Mouse (Mus musculus): Measurements from ENCODE around the gene Arhgap9.

DNA sequence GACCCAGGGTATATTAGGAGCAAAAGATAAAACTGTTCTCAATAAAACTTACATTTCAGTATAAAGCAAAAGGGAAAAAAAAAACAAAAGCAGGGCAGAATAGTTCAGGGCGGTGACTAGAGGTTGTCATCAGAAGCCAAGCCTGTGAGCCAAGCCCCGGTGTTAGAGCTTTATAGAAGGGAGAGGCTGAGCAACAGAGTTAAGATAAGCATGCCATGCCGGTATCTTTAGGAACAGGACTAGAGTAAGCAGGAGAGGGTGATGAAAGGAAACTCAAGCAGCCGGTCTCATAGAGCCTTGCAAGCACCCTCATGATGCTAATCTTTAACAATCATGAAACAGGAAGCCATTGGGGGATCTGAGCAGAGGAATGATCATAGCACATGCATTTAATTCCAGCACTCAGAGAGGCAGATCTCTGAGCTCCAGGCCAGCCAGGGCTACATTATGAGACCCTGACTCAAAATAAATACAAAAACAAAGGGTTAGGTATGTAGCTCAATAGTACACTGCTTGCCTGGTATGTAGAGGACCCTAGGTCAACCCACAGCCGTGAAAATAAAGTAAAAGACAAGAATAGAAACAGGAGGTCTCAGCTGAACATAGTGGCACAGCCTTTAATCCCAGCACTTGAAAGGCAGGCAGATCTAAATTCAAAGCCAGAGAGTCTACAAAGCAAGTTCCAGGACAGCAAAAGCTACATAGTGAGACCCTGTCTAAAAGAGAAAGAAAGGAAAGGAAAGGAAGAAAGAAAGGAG, 29.7 kb upstream of the Arhgap9 start:
- no peak for TF ChIP-seq PAX5 (IDR thresholded peaks at IDR 0.05; ENCODE audit: low read length)
- no peak for TF ChIP-seq TCF12 (IDR thresholded peaks at IDR 0.05; ENCODE audit: low read depth, low read length)
- no peak; the same call in 1 of the 2 replicates for TF ChIP-seq POLR2A (IDR thresholded peaks at IDR 0.05; ENCODE audit: low read depth, low read length)
- TF ChIP-seq CTCF (conservative IDR thresholded peaks at IDR 0.05 in 1 of 2, IDR thresholded peaks at IDR 0.05 in 1 of 2; ENCODE audit: low read depth in 2 of 2, low read length in 2 of 2): no peak
- TF ChIP-seq NRF1 (IDR thresholded peaks at IDR 0.05; ENCODE audit: low read depth, low read length): no peak
- TF ChIP-seq NELFE (IDR thresholded peaks at IDR 0.05; ENCODE audit: low read depth, low read length): no peak
- TF ChIP-seq RCOR1 (conservative IDR thresholded peaks at IDR 0.05; ENCODE audit: low read depth, low read length): no peak
- TF ChIP-seq MAX (IDR thresholded peaks at IDR 0.05; ENCODE audit: low read length): no peak
- no peak for TF ChIP-seq SIN3A (IDR thresholded peaks at IDR 0.05; ENCODE audit: low read length)
- no peak for TF ChIP-seq ZC3H11A (IDR thresholded peaks at IDR 0.05; ENCODE audit: low read depth, low read length)

Data from CH12.LX (cell line).